Mouse (Mus musculus): ENCODE results near the gene Tmod2.

GRCm38 (mm10) chr9:75520940-75521339 lies 90.2 kb downstream of the Tmod2 start:
- TF ChIP-seq ZNF384 (IDR thresholded peaks at IDR 0.05; ENCODE audit: low read depth, low read length) (no peak), MEF2A (IDR thresholded peaks at IDR 0.05; ENCODE audit: borderline replicate concordance, low read depth, low read length) (no peak), CTCF (conservative IDR thresholded peaks at IDR 0.05 in 1 of 2, IDR thresholded peaks at IDR 0.05 in 1 of 2; ENCODE audit: low read depth in 2 of 2, low read length in 2 of 2) (no peak), RAD21 (IDR thresholded peaks at IDR 0.05; ENCODE audit: low read depth, low read length) (no peak), GABPA (IDR thresholded peaks at IDR 0.05; ENCODE audit: insufficient replicate concordance, low read depth, low read length) (no peak)
